Mouse (Mus musculus): ENCODE measurements around the gene Spef1.

Spef1 gene

GRCm38 (mm10) chr2:131140533-131140905, 46.6 kb downstream of the Spef1 start:
- DNase-seq, result no peak

GRCm38 (mm10) chr2:131139886-131140532, 47.1 kb downstream of the Spef1 start:
- peak; percentile 66 for DNase-seq

GRCm38 (mm10) chr2:131139287-131139686, 47.8 kb downstream of the Spef1 start:
- no peak for DNase-seq

- no peak for DNase-seq
Measured at GRCm38 (mm10) chr2:131138760-131139159, 48.3 kb downstream of the Spef1 start.

GRCm38 (mm10) chr2:131138296-131138695, 48.8 kb downstream of the Spef1 start:
- no peak for DNase-seq

GRCm38 (mm10) chr2:131135521-131136139, 51.5 kb downstream of the Spef1 start:
- DNase-seq, result no peak

- DNase-seq, result no peak
Measured at GRCm38 (mm10) chr2:131134826-131135400, 52.2 kb downstream of the Spef1 start.

- peak; percentile 71 for DNase-seq
Measured at GRCm38 (mm10) chr2:131134381-131134780, 52.7 kb downstream of the Spef1 start.

GRCm38 (mm10) chr2:131132930-131133547, 54.0 kb downstream of the Spef1 start, which contains the start of gene Gm11037:
TSS of gene Gm11037 (plus strand) at chr2:131133497.
- DNase-seq, result no peak

GRCm38 (mm10) chr2:131132111-131132888, 54.8 kb downstream of the Spef1 start:
- no peak for DNase-seq

- no peak for DNase-seq
Measured at GRCm38 (mm10) chr2:131130849-131131248, 56.2 kb downstream of the Spef1 start.

GRCm38 (mm10) chr2:131129836-131130235, 57.2 kb downstream of the Spef1 start:
- no peak for DNase-seq

- DNase-seq, result no peak
Measured at GRCm38 (mm10) chr2:131128636-131129157, 58.4 kb downstream of the Spef1 start.

GRCm38 (mm10) chr2:131128211-131128610, 58.9 kb downstream of the Spef1 start:
- no peak for DNase-seq

- DNase-seq, result peak; percentile 79
Measured at GRCm38 (mm10) chr2:131127161-131127730, 59.8 kb downstream of the Spef1 start, which contains the start of gene Hspa12b. TSS of gene Hspa12b (plus strand) at chr2:131127280.

GRCm38 (mm10) chr2:131125964-131126815, 60.9 kb downstream of the Spef1 start:
- DNase-seq, result no peak

- no peak for DNase-seq
Measured at GRCm38 (mm10) chr2:131125157-131125963, 61.7 kb downstream of the Spef1 start.

GRCm38 (mm10) chr2:131124166-131124565, 62.9 kb downstream of the Spef1 start:
- DNase-seq, result peak; percentile 54
